Mouse (Mus musculus) gastrocnemius, adult 8-10 months (tissue): ENCODE data around the gene Mrpl49. TPM values are rescaled to one million over a fixed set of nuclear protein-coding genes. Genes with fewer than 3 reads are reported as not detected.

Experiments
- DNase-seq, 2 experiments: peaks; one replicate each; pipeline ENCODE4 v3.0.0; 2022; ENCODE audit warnings: low spot score in 2 of 2
- total RNA-seq, 4 experiments: library from RNA; stranded (reverse); gene quantifications; 2 replicates each; pipeline ENCODE4 v1.2.4; 2022

Gene Mrpl49
- total RNA-seq = 10 to 100 TPM; 21.2 to 23.0 (median 22.3) TPM

GRCm38 (mm10) chr19:6057313-6058096, at the start of gene Mrpl49, which contains the start of gene Fau:
Gene Mrpl49, minus strand, starts transcription at chr19:6057785.
Gene Fau, plus strand, starts transcription at chr19:6057844.
- peak; percentile 96 to 97 for DNase-seq

- DNase-seq = no peak
Measured at GRCm38 (mm10) chr19:6105586-6105985, 48.0 kb upstream of the Mrpl49 start, which contains the start of gene Naaladl1. Gene Naaladl1, plus strand, starts transcription at chr19:6105782.

- no peak for DNase-seq
Measured at GRCm38 (mm10) chr19:6104476-6104875, 46.9 kb upstream of the Mrpl49 start.

- no peak for DNase-seq
Measured at GRCm38 (mm10) chr19:6102169-6102853, 44.7 kb upstream of the Mrpl49 start.

- DNase-seq = no peak
Measured at GRCm38 (mm10) chr19:6101186-6101585, 43.6 kb upstream of the Mrpl49 start.

GRCm38 (mm10) chr19:6097847-6098246, 40.3 kb upstream of the Mrpl49 start:
- no peak for DNase-seq

GRCm38 (mm10) chr19:6094119-6094518, 36.5 kb upstream of the Mrpl49 start, which contains the start of gene AC131692.1:
Gene AC131692.1, plus strand, starts transcription at chr19:6094419.
- DNase-seq = no peak

GRCm38 (mm10) chr19:6088841-6089240, 31.3 kb upstream of the Mrpl49 start:
- DNase-seq = no peak

GRCm38 (mm10) chr19:6085417-6085879, 27.9 kb upstream of the Mrpl49 start:
- DNase-seq = no peak

- DNase-seq = peak; percentile 96 to 97
Measured at GRCm38 (mm10) chr19:6084478-6085248, 27.1 kb upstream of the Mrpl49 start, which contains the start of the genes Zfpl1 and Cdca5. Gene Zfpl1, minus strand, starts transcription at chr19:6084956. Gene Cdca5, plus strand, starts transcription at chr19:6084983.

- no peak for DNase-seq
Measured at GRCm38 (mm10) chr19:6082156-6082555, 24.6 kb upstream of the Mrpl49 start, which contains the start of gene Gm28374. Gene Gm28374, minus strand, starts transcription at chr19:6082256.

GRCm38 (mm10) chr19:6079983-6080480, 22.4 kb upstream of the Mrpl49 start, which contains the start of gene Tmem262:
Gene Tmem262, plus strand, starts transcription at chr19:6080033.
- DNase-seq = no peak

GRCm38 (mm10) chr19:6076564-6077393, 19.2 kb upstream of the Mrpl49 start, which contains the start of gene Vps51:
Gene Vps51, minus strand, starts transcription at chr19:6077231.
- peak; percentile 72 to 74 for DNase-seq

GRCm38 (mm10) chr19:6073889-6074288, 16.3 kb upstream of the Mrpl49 start:
- no peak for DNase-seq

GRCm38 (mm10) chr19:6071261-6071660, 13.7 kb upstream of the Mrpl49 start:
- DNase-seq = no peak

GRCm38 (mm10) chr19:6070571-6071250, 13.1 kb upstream of the Mrpl49 start:
- DNase-seq = no peak

- no peak for DNase-seq
Measured at GRCm38 (mm10) chr19:6069851-6070250, 12.3 kb upstream of the Mrpl49 start.

- DNase-seq = no peak
Measured at GRCm38 (mm10) chr19:6068951-6069350, 11.4 kb upstream of the Mrpl49 start.

- peak; percentile 84 to 85 for DNase-seq
Measured at GRCm38 (mm10) chr19:6067724-6068415, 10.3 kb upstream of the Mrpl49 start, which contains the start of gene Tm7sf2. Gene Tm7sf2, minus strand, starts transcription at chr19:6068373.
